Mouse (Mus musculus): ENCODE measurements around the gene Ttc38.

Gene Ttc38

DNA sequence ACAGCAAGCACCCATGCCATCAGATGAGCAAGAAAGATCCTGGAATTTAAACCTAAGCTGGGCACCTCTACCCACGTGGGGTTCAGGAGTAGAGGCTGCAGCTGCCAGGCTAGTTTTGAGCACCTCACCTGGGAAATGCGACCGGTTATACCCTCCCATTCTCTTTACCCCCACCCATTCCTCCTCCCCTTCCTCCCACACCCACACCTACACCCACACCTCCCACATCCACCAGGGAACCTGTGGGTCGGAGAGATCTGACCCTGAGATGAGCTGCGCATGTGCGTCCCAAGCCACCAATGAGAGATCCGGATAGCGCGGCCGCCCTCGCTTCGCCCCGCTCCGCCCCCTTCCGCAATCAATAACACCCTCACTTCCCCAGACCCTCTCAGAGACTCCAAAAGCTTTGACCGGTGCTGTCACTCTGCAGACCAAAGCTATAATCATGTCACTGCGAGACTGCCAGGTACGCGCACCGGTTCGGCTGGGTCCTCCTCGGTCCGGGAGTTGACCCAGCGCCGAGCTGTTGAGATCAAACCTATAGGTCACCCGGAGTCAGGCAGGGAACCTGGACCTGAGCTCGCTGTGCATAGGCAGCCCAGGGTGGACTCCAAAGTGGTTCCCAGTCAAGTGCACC is at the start of gene Ttc38:
TSS of gene Ttc38 (plus strand) at position 353 of the 637 bp plus-strand sequence.
- DNase-seq (ENCODE audit: extremely low read depth, insufficient read length, low spot score): peak; percentile 51

DNA sequence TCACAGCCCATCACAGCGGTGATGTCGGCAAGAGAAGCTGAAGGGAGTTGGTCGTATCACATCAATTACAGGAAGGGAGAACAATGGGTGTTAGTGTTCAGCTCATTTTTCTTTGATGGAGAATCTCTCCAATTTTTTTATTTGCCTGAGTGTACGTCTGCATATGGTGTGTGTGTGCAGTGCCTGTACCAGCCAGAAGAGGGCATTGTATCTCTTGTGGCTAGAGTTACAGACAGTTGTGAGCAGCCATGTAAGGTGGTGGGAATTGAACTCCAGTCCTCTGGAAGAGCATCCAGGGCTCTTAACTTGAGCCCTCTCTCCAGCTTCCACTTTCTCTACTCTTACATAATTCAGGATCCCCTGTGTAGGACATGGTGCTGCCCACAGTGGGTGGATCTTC is 49.0 kb upstream of the Ttc38 start:
- DNase-seq (ENCODE audit: extremely low read depth, insufficient read length, low spot score): no peak

DNA sequence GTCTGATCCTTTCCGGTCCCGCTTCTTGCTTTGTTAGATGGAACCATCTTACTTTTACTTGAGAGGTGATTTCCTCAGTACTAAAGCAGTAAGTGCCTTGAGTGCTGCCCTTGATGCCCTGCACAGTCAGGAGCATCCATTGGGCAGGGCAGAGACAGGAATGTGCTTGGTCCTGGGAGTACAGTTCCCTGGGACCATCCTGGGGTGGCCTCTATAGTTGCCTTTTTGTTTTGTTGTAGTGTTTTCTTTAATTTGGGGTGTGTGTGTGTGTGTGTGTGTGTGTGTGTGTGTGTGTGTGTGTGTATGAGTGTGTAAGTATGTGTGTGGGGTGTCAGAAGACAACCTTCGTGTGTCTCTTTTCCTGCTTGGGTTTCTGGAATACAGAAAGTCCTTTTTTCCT is 47.8 kb upstream of the Ttc38 start:
- DNase-seq (ENCODE audit: extremely low read depth, insufficient read length, low spot score): no peak

DNA sequence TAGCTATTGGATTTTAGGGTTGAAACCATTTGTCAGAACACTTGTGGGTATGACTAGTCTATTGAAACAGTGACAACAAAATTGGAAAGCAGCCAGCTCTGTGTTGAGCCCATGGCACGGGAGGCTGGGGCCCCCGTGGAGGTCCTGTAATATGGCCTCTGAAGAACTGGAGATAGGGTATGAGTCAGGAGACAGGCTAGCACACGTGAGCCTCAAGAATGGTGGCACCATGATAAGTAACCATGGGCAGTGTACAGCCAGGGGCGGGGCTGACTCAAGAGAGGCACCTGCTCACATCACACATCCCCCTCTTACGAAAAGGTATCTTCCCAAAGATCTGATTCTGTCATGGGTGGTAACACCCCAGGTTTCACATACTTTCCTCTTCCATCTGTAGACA is 45.4 kb upstream of the Ttc38 start:
- DNase-seq (ENCODE audit: extremely low read depth, insufficient read length, low spot score): no peak

DNA sequence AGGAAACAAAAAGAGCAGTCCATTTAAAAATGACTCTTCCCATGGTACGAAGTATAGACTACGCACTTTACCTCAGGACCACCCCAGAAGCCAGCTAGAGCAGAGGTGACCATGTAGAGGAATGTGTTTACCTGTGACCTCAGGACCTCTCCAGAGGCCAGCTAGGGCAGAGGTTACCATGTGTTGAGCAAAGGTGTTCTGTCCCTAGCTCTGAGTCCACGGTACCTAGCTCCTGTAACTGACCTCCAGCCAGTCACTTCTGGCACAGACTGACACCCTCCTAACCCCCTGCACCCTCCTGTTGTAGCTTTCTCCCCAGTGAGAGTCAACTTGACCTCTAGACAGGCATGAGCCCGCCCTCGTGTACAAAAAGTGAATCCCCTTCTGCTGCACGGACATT is 44.6 kb upstream of the Ttc38 start:
- no peak for DNase-seq (ENCODE audit: extremely low read depth, insufficient read length, low spot score)

DNA sequence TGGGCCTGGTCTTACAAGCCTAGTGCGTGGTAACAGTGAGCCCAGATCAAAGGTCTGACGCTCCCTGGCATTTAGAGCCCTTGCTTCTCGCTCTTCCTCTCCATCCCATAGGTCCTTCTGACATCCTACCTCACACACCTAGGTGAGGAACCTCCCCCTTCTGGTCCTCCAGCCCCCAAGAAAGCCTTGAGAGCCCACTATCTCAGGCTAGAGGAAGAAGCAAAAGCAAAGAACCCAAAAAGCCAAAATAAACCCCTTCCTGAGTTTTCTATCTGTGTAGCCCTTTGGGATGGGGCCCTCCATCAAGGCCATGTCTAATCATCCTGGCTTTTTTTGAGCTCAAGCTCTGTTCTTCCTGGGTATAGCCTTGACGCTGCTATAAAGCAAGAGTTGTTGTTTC is 44.1 kb upstream of the Ttc38 start:
- no peak for DNase-seq (ENCODE audit: extremely low read depth, insufficient read length, low spot score)

DNA sequence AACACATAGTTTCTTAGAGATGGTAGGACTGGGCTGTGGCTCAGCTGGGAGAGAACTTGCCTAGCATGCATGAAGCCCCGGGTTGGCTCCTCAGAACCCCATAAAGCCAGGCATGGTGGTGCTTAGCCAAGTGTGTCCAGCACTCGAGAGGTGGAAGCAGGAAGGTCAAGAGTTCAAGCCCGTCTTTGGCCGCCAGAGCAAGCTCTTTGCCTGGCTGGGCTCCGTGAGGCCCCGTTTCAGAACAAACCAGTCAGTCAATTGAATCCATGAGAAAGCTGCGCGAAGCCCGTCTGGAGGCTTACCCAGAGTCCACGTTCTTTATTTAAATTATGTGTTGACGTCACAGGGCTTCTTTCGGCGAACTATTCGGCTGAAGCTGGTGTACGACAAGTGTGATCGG is 43.5 kb upstream of the Ttc38 start:
- DNase-seq (ENCODE audit: extremely low read depth, insufficient read length, low spot score): no peak

DNA sequence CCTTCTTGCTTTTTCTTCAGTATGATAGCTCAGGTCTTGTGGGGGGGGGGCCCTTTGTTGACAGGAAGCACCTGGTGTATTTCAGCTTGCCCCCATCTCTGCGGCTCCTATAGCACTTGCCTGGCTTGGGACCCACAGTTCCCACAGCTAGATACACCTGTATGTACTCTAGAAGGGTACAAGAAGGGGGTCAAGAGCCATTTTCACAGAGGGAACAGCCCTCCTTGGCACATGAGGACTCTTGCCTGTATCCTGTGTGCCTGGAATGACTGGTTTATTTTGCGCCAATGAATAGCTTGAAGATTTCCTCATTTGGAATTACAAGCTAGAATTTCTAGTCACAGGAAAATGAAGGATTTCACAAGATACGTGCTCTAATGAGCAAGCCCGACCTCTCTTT is 40.7 kb upstream of the Ttc38 start:
- no peak for DNase-seq (ENCODE audit: extremely low read depth, insufficient read length, low spot score)

DNA sequence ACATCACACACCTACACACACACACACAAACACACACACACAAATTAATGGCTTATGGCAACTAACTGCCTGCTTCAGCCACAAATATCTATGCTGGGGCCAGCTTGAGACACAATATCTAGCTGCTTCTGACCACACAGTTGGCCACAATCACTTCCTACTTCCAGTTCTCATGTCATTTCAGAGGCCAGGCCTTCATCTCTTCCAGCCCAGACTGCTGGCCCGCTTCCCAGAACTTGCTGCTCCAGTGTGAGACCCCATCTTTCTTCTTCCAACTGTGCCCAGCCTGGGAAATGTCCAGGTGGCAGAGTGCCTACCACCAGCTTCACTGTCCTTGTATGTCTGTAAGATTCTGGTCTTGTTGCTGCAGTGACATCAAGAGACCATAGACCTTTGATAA is 39.3 kb upstream of the Ttc38 start:
- no peak for DNase-seq (ENCODE audit: extremely low read depth, insufficient read length, low spot score)

DNA sequence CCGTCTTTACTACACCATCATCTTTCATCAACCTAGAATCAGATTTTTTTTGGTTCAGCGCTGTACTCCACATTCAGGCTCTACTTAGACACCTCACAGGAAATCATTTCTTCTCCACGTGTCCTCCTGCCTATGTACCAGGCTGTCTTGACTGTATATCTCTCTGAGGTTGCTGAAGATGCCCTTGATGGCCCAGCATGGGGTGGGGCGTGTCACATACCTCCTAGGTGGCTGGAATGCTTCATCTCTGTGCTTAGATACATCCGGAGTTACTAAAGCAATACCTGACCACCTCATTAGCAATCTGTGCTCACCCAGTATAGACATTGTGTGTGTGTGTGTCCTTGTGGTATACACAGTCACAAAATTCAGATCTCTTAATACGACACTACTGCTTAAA is 36.6 kb upstream of the Ttc38 start:
- DNase-seq (ENCODE audit: extremely low read depth, insufficient read length, low spot score): no peak

DNA sequence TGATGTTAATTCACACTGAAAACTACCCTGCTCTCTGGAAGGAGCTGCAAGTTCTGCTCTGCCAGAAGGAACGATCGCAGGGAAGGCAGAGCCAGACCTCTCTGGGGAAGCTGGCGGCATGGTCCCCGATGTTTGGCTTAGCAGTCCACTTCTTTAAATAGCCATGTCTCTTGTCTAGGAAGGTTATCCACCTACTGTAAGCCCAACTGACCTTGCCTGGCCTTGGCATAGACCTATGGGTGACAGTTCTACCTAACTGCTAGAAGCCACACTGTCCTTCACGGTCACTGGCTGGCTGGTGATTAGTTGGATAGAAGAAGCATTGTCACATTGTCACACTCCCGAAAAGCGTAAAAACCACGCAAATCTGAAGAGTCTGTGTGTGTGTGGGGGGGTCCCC is 33.4 kb upstream of the Ttc38 start:
- no peak for DNase-seq (ENCODE audit: extremely low read depth, insufficient read length, low spot score)

DNA sequence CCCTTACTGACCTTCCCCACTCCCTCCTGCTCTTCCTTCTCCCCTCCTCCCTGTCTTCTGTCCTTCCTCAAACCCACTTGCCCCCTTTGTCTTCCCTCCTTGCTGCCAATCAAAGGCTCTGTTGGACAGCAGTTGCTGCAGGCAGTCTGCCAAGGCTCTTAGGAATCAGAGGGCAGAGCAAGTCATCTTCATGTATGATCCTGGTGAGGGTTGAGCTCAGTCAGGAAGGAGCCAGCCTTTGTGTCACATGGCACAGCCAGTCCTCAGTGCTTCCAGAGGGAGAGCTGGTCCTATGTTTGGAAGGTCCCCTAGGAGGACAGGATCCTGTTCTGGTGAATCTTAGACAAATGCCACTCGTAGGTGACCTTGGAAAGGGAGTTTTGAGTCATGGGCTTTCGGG is 29.2 kb upstream of the Ttc38 start:
- DNase-seq (ENCODE audit: extremely low read depth, insufficient read length, low spot score): no peak

DNA sequence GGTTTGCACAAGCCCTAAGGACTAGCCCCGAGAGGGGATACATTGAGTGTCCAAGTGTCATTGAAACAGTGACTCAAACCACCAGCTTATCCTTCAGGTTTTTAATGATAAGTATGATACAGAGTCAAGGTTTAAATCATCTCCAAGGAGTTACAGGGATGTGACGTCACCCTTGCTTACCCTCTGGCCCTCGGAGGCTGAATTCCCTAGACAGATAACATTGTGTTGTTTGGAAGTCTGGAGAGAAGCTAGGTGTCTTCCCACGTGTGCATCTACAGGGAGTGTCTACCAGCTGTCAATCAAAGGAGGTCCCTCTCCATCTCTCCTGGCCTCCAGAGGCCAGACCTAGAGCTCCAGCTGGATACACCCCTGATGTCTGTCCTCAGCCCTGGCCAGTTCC is 25.2 kb upstream of the Ttc38 start:
- no peak for DNase-seq (ENCODE audit: extremely low read depth, insufficient read length, low spot score)

DNA sequence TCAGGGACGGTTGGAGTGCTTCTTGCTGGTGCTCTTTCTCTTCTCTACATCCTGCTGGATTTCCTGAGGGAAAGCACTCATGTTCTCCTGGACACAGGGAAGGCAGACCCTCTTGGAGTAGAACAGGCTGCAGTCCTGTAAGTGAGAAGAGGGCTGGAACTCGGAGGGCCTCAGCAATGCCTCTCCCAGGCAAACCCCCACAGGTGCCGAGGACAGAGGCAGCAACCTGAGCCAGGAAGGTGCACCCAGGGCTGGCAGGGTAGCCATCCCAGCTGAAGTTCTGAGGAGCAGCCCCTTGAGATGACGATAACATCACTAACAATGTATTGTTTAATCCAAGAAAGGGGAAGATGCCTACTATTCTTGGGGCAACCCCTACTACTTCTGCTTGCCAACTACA is 24.7 kb upstream of the Ttc38 start:
- no peak for DNase-seq (ENCODE audit: extremely low read depth, insufficient read length, low spot score)

DNA sequence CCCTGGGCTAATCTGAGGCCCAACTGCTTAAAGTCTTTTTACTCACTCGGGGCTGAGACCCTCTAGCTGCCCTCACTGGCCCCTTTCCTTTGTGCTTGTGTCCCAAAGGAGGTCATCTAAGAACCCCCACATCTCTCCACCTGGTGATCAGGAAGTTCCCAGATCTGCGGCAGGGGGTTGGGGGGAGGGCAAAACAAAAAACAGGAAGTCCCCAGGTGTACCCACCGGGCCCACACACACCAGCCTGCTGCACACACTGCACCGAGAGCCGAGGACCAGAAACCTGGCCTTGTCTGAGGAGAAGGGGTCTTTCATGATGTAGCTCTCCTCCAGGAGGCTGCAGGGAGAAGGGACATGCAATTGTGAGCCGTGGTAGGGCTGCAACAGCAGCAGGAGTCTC is 24.1 kb upstream of the Ttc38 start:
- no peak for DNase-seq (ENCODE audit: extremely low read depth, insufficient read length, low spot score)

DNA sequence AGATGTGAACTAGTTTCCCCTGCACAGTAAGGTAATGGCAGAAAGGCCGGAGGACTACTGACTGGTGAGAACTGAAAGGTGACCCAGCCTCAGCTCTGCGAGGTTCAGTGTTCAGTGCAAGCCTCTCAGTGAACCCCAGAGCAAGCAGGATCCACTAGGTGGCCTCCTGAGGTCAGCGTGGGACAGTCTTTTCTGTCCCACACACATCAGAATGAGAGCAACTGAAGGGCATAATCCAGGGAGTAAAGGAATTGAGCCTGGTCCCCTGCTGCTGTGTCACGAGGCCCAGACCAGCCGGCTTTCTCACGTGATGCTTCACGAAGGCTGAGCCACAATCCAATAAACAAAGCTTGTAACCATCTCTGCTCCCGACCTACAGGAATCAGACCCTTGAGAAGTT is 23.7 kb upstream of the Ttc38 start:
- DNase-seq (ENCODE audit: extremely low read depth, insufficient read length, low spot score): no peak

DNA sequence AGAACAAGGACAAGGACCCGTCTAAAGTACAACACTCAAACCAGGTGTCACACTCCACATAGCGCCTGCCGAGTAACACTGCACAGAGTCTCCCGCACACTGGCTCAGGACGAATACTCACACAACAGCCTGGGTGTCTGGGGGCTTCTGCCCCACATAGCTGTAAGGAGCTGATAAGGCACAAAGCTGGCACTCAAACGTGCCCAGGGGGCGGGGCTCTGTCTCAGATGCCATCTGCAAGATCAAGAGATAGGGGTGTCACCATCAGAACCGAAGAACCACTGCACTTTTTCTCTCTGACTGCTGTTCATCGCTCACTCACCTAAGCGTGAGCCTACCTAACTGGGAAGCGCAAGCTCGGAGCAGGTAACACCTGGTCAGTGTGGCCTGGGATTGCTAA is 23.0 kb upstream of the Ttc38 start:
- no peak for DNase-seq (ENCODE audit: extremely low read depth, insufficient read length, low spot score)

DNA sequence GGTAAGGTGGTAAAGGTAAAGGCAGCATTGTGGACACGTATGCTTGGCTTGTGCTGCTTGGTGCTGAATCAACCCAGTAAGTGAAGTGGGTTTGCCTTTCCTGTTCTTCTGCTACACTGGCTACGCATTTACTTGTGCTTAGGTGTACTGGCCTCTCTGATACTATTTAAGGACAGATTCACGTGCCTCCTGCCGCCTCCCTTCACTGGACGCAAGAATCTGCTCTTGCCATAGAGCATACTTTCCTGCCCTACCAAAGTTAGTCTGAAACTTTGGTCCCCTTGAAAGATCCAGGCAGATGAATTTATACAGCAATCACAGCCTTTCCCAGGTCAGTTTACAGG is 21.7 kb upstream of the Ttc38 start:
- no peak for DNase-seq (ENCODE audit: extremely low read depth, insufficient read length, low spot score)

DNA sequence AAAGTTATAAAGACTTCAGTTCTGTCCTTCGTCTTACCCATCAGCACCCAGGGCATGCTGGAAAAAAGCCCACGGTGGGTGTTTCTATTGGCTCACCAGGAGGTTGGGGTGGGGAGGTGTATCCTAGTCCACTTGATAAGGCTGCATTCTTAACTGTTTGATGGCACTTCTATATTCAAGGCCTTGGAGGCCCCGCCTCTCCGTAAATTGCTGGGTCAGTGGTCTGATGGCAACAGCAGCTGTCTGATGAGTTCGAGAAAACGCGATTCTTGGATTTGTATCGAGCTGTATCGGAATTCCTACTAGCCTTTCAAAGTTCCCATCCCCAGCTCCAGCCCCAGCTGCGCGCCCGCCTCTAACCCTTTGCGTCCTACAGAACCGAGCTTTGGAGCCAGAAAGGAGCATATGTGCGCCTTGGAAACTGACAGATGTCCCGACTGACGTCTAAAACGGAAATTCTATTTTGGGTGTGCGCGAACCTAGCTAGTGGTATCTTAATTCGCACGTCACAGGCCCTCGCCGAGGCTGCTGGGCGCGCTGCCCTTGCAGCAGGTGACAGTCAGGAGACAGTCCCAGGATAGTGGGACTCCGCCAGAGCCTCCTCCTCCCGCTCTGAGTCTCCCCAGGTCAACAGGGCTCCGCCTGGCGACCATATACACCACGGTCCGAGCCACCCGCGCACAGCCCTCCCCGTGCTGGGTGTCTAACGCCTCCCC is 21.1 kb upstream of the Ttc38 start:
- DNase-seq (ENCODE audit: extremely low read depth, insufficient read length, low spot score): no peak

DNA sequence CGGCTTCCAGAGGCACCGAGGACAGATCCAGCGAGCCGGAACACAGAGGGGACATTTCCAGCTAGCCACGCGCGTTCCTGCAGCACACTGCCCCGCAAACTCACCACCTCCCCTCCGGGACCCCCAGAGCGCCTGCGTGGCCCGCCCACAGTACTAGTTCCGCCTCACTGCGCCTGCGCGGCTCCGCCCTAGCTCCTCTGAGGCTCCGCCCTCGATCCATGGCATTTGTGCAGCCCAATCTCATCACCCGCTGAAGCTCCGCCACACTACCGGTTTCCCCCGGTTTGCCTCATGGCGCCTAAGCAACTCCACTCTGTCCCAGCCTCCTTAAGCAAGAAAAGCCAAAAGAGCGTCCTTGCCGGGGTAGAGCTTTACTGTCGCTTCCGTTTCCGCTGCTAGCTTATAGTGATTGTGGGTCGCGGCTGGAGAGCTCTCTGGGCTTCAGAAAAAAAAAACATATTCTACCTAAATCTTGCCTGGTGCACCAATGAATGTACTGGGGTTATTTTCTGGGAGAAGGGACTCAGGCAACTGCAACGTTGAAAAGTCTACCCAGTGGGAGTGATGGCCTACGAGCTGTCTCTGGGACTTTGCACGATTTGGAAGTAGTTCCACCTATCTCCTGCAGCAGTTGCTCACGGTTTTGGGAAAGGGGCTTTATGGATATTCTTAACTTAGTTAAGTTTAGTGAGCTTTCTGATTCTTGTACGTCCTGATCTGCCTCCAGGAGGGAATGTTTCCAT is 20.4 kb upstream of the Ttc38 start, which contains the start of gene Cdpf1:
TSS of gene Cdpf1 (minus strand) at position 163 of the 743 bp plus-strand sequence.
- DNase-seq (ENCODE audit: extremely low read depth, insufficient read length, low spot score): peak; percentile 93

DNA sequence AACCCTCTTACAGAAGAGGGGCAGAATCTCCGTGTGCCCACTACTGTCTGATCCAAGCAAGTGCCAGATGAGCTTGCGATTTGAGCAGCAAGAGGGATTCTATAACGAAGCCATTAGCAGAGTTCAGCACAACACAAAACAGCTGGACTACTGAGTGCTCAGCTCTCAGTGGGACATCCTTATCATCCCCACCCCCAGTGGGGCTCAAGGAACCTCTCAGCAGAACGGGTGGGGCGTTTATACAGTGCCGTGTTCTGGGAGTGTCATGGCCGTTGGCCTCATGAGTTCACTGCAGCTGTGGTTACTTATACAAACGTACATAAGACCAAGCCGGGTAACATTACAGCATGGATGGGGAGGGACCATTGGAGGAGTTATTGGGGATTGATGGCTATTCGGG is 18.7 kb upstream of the Ttc38 start:
- DNase-seq (ENCODE audit: extremely low read depth, insufficient read length, low spot score): no peak

All from 3134 (cell line).